Mouse (Mus musculus) cerebellum, adult 2 months (tissue): ENCODE data around the gene Klk1b3.

ENCODE experiments used
- CTCF ChIP-seq: fragments of 200-500 bp; IDR thresholded peaks from 2 replicates; pipeline ENCODE4 v1.5.1; 2011; ENCODE audit warnings: low read depth, mild to moderate bottlenecking, control low read depth, low read length, moderate library complexity, borderline replicate concordance; ENCODE audit not compliant: insufficient read depth
- POLR2A ChIP-seq: fragments of 200-500 bp; IDR thresholded peaks from 2 replicates; pipeline ENCODE4 v1.6.1; 2011; ENCODE audit warnings: low read length, control low read depth, borderline replicate concordance; ENCODE audit not compliant: insufficient read depth

DNA sequence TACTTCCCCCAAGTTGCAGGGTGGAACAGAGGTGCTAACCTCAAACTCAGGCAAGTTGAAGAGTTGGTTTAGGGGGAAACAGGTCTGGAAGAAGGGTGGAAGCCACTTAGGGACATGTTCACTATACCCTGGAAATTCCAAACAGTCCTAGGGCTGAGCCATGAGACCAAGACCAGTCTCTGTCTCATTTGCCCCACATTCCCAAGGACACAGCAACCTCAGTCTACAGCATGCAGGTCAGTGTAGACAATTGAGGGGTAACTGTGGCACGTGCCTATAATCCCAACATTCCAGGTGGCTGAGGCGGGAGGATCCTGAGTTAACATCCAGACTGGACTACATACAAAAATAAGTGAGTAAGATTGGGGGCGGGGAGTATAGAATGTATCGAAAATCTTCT is 51.3 kb downstream of the Klk1b3 start:
- TF ChIP-seq CTCF (no peak), POLR2A (no peak)
